Mouse (Mus musculus) lung, postnatal 25 days (tissue): ENCODE measurements at regions not wholly inside any gene's neighbourhood (a gene's known extent, or its start where the extent isn't known, plus 50 kb on each side); places are given as distances from the start of the nearest gene placed in this dataset.
A peak's percentile ranks its signal among the peaks of the same experiment; 100 is the strongest.

Experiments
- DNase-seq: peaks from one replicate; pipeline ENCODE4 v3.0.0; 2022; ENCODE audit warnings: low spot score

- DNase-seq = no peak
Observed at GRCm38 (mm10) chr11:48431316-48431715, 368.8 kb upstream of the Rack1 start.

GRCm38 (mm10) chr11:48427423-48427822, 372.7 kb upstream of the Rack1 start:
- DNase-seq = no peak

GRCm38 (mm10) chr11:48426446-48426845, 373.7 kb upstream of the Rack1 start:
- no peak for DNase-seq

- no peak for DNase-seq
Observed at GRCm38 (mm10) chr11:48418066-48418756, 381.9 kb upstream of the Rack1 start.

GRCm38 (mm10) chr11:48417615-48418014, 382.5 kb upstream of the Rack1 start:
- no peak for DNase-seq

GRCm38 (mm10) chr11:48398032-48398431, 402.1 kb upstream of the Rack1 start:
- DNase-seq = peak; percentile 41

- DNase-seq = no peak
Observed at GRCm38 (mm10) chr11:48381489-48381888, 392.7 kb upstream of the Sgcd start.

GRCm38 (mm10) chr11:48378044-48378443, 389.3 kb upstream of the Sgcd start:
- DNase-seq = no peak

GRCm38 (mm10) chr11:48377269-48377668, 388.5 kb upstream of the Sgcd start:
- no peak for DNase-seq

- no peak for DNase-seq
Observed at GRCm38 (mm10) chr11:48351349-48352023, 362.7 kb upstream of the Sgcd start.

- no peak for DNase-seq
Observed at GRCm38 (mm10) chr11:48314500-48314899, 325.7 kb upstream of the Sgcd start.

GRCm38 (mm10) chr11:48295370-48295769, 306.6 kb upstream of the Sgcd start:
- DNase-seq = no peak

- DNase-seq = no peak
Observed at GRCm38 (mm10) chr11:48262492-48262891, 273.7 kb upstream of the Sgcd start.

- no peak for DNase-seq
Observed at GRCm38 (mm10) chr11:48261089-48261488, 272.3 kb upstream of the Sgcd start.

- no peak for DNase-seq
Observed at GRCm38 (mm10) chr11:48250678-48251317, 262.0 kb upstream of the Sgcd start.

- peak; percentile 65 for DNase-seq
Observed at GRCm38 (mm10) chr11:48249315-48249714, 260.5 kb upstream of the Sgcd start.

GRCm38 (mm10) chr11:48221156-48221555, 232.4 kb upstream of the Sgcd start:
- no peak for DNase-seq

- DNase-seq = no peak
Observed at GRCm38 (mm10) chr11:48219157-48219556, 230.4 kb upstream of the Sgcd start.

GRCm38 (mm10) chr11:48216762-48217161, 228.0 kb upstream of the Sgcd start:
- DNase-seq = no peak

- DNase-seq = no peak
Observed at GRCm38 (mm10) chr11:48186604-48187003, 197.8 kb upstream of the Sgcd start.

- no peak for DNase-seq
Observed at GRCm38 (mm10) chr11:48178943-48179342, 190.2 kb upstream of the Sgcd start.

GRCm38 (mm10) chr11:48178174-48178573, 189.4 kb upstream of the Sgcd start:
- DNase-seq = no peak

GRCm38 (mm10) chr11:48176451-48176850, 187.7 kb upstream of the Sgcd start:
- no peak for DNase-seq
